Mouse (Mus musculus) adrenal gland (tissue): ENCODE measurements at regions not wholly inside any gene's neighbourhood (a gene's known extent, or its start where the extent isn't known, plus 50 kb on each side); places are given as distances from the start of the nearest gene placed in this dataset.

ENCODE experiments used
- intact Hi-C: fragments of 180-260 bp; cut with DNase I; formaldehyde crosslinking; loops from one replicate; pipeline ENCODE4 v1.15.1; 2025
- microRNA-seq, 2 experiments: library from miRNA; unstranded; fragments of <30 nt; microRNA quantifications; one replicate each; pipeline ENCODE4; 2019

- intact Hi-C loops: no loop called here
Measured at GRCm38 (mm10) chr4:23994261-23994965, 501.8 kb upstream of the Mms22l start.

- intact Hi-C loops: no loop called here
Measured at GRCm38 (mm10) chr4:24006257-24006955, 489.8 kb upstream of the Mms22l start.

DNA sequence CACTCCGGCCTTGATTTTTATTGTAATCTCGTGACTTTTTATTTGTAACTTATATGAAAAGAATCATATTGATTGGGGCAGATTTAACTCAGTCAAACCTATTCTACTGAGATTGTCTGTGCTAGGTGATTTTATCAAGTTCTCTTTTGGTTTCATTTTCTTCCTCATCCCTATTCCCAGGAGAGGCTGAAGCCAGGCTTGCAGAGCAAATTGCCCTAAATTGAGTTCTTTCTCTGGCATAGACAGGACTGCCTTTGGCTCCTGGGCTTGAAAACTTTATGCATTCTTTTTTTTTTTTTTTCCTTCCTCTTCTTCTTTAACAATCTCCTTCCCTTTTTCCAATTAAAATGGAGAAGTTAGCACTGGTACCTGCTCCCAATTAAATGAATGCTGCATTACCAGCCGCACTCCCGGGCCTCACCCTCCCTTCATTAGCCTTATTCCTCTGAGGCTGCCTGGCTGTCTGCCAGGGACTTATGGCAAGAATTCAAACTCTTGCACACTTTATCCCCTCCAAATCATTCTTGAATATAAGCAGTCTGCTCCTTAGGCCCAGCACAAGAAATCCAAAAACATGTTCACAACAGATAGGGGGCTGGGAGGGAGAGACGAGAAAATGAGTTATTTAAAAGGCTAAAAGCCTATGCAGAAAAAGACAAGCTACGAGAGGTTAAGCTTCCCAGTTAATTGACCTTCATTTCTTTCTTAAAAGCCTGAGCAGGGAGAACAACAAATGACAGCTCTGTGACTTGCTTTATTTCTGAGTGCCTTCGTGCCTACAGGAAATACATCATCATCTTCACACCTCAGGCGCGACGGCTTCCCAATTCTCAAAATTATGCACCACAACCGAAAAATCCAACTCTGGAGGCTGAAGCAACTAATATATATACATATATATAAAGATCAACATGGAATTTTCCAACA lies 476.8 kb upstream of the Mms22l start:
- intact Hi-C loops: no loop called here

Small RNA genes in the stretch of these regions (microRNA-seq; reads per million reads assigned to microRNA genes)
- 0 reads per million in 2 experiments for gene Gm25978
